Mouse (Mus musculus) midbrain, embryonic 15.5 days (tissue): ENCODE measurements at regions not wholly inside any gene's neighbourhood (a gene's known extent, or its start where the extent isn't known, plus 50 kb on each side); places are given as distances from the start of the nearest gene placed in this dataset.
"Not testable (repeated sequence)": the region's sequence is repeated elsewhere in the genome, so short reads cannot be mapped to it uniquely, and the experiment has no call there.

Experiments used
- ATAC-seq: fragments of 200-750 bp; cut with Nextera tagmentation; replicated peaks from 2 replicates; pipeline ENCODE4 v1.8.0; 2017; ENCODE audit warnings: moderate TSS enrichment
- H3K27ac ChIP-seq: fragments of 300-500 bp; sonication (generic); 2 replicates; pipeline ENCODE4 v1.5.1; 2015; ENCODE audit warnings: mild to moderate bottlenecking, inconsistent platforms
- H3K27me3 ChIP-seq: fragments of 300-500 bp; sonication (generic); replicated peaks from 2 replicates; pipeline ENCODE4 v1.6.1; 2015; ENCODE audit warnings: inconsistent platforms
- H3K36me3 ChIP-seq: fragments of 300-500 bp; sonication (generic); replicated peaks from 2 replicates; pipeline ENCODE4 v1.6.1; 2015; ENCODE audit warnings: inconsistent platforms
- H3K4me1 ChIP-seq: fragments of 300-500 bp; sonication (generic); 2 replicates; pipeline ENCODE4 v1.6.1; 2015; ENCODE audit warnings: inconsistent platforms
- H3K4me2 ChIP-seq: fragments of 300-500 bp; sonication (generic); 2 replicates; pipeline ENCODE4 v1.6.1; 2015; ENCODE audit warnings: inconsistent platforms, mild to moderate bottlenecking, moderate library complexity
- H3K4me3 ChIP-seq: fragments of 300-500 bp; sonication (generic); 2 replicates; pipeline ENCODE4 v1.5.1; 2015; ENCODE audit warnings: mild to moderate bottlenecking, inconsistent platforms
- H3K9ac ChIP-seq: fragments of 300-500 bp; sonication (generic); 2 replicates; pipeline ENCODE4 v1.6.1; 2015; ENCODE audit warnings: mild to moderate bottlenecking, inconsistent platforms
- H3K9me3 ChIP-seq: fragments of 300-500 bp; sonication (generic); 2 replicates; pipeline ENCODE4 v1.6.1; 2016; ENCODE audit warnings: inconsistent platforms
- WGBS: fragments of 180-500 bp; shearing (Covaris S2); methylation state at CpG from one replicate; pipeline ENCODE4 v1.1.7; 2015; ENCODE audit warnings: mixed read lengths; 5-methylcytosine and 5-hydroxymethylcytosine counted together

GRCm38 (mm10) chr5:6590058-6590457 lies 713.9 kb upstream of the Tex47 start:
- H3K27me3 ChIP-seq = no peaks in the 10 kb centered on the region
- H3K4me2 ChIP-seq = no peak overlapping the region
- ATAC-seq = peak; percentile 89
- no peaks in the 10 kb centered on the region for H3K36me3 ChIP-seq
- no peak overlapping the region for H3K27ac ChIP-seq
- H3K9me3 ChIP-seq = no peaks in the 10 kb centered on the region
- 54% methylated on average over 4 of the region's 4 CpGs for whole genome bisulfite sequencing
- H3K4me3 ChIP-seq = no peak overlapping the region
- no peak overlapping the region for H3K9ac ChIP-seq
- H3K4me1 ChIP-seq = no peaks in the 10 kb centered on the region

DNA sequence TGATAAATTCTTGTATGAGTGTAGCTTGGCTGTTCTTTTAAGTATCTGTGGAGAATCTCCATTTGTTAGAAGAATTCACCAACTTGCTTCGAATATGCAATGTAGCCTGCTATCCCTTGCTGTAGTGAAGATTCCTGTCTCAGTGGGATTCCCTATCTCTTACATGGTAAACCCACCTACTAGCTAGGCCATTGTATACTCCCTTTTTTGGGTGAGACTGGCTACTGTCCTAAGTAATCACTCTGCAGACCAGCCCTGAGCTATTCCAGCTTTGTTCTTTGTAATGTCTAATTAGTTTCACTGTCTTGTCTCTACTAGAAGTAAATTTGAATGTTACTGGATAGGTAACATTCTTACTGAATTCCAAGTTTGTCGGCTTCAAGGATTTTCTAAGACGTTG lies 692.8 kb upstream of the Tex47 start:
- WGBS = 78% methylated on average over 3 of the region's 3 CpGs
- not testable (repeated sequence) for ATAC-seq, H3K36me3 ChIP-seq, H3K27me3 ChIP-seq, H3K9me3 ChIP-seq, H3K4me3 ChIP-seq, H3K9ac ChIP-seq, H3K4me2 ChIP-seq, H3K4me1 ChIP-seq, H3K27ac ChIP-seq

- no peaks in the 10 kb centered on the region for H3K4me1 ChIP-seq
- 39% methylated on average over 3 of the region's 3 CpGs for WGBS
- H3K4me3 ChIP-seq = no peak overlapping the region
- no peak for ATAC-seq
- no peaks in the 10 kb centered on the region for H3K9me3 ChIP-seq
- no peak overlapping the region for H3K27ac ChIP-seq
- H3K36me3 ChIP-seq = no peaks in the 10 kb centered on the region
- no peak overlapping the region for H3K4me2 ChIP-seq
- H3K27me3 ChIP-seq = no peaks in the 10 kb centered on the region
- H3K9ac ChIP-seq = no peak overlapping the region
These were observed 659.0 kb upstream of the Tex47 start for GRCm38 (mm10) chr5:6644869-6645268.

DNA sequence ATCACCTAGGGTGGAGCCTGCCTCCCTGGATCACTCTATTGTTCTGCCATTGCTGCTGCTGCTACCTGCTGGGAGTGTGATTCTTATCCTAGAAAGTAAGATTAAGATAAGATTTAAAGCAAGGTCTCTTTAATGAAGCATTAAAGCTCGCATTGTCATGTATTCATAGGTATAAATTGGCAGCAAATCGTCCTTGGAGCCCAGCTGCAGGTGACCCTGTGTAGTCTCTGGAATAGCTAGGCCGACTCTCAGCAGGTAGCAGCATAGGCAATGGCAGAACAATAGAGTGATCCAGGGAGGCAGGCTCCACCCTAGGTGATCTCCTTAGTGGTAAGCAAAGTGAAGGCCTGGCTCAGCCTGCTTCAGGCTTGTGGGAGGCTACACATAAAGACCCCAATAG lies 627.7 kb upstream of the Tex47 start:
- not testable (repeated sequence) for H3K4me1 ChIP-seq, H3K4me3 ChIP-seq, H3K27ac ChIP-seq, H3K4me2 ChIP-seq, H3K9ac ChIP-seq, H3K27me3 ChIP-seq, ATAC-seq, H3K9me3 ChIP-seq, H3K36me3 ChIP-seq
- 43% methylated on average over 3 of the region's 3 CpGs for WGBS

DNA sequence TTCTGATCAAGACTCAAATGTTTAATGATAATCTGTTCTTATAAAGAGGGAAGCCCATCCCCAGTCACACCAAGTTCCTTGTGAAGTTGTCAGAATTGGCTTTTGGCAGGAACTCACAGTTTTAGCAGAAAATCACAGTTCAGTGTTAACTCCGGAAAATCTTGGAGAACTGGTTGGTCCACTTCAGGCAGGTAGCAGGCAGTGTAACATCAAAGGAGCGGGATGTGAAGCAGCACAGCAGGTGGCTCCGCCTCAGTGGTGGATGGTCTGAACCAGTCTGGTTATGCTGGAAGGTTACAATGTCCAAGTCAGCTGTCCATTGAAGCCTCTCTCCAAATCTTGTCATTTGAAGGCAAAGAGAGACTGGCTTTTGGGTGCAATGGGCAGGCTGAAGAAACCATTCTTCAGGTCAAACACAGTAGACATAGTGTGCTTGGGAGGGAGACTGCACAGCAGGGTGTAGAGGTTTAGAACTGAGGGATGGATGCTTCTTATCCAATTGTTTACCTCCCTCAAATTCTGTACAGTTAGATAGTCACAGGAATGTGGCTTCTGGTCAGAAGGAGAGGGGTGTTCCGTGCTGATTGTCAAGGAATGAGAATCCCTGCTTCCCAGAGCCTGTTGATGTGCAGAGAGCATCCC lies 594.1 kb upstream of the Tex47 start:
- no peak for ATAC-seq
- H3K27ac ChIP-seq = no peak overlapping the region

GRCm38 (mm10) chr5:6716179-6716578 lies 587.7 kb upstream of the Tex47 start:
- no peaks in the 10 kb centered on the region for H3K36me3 ChIP-seq
- H3K4me2 ChIP-seq = no peak overlapping the region
- no peak overlapping the region for H3K27ac ChIP-seq
- H3K27me3 ChIP-seq = no peaks in the 10 kb centered on the region
- 72% methylated on average over 1 of the region's 1 CpGs for WGBS
- no peaks in the 10 kb centered on the region for H3K9me3 ChIP-seq
- no peaks in the 10 kb centered on the region for H3K4me1 ChIP-seq
- no peak overlapping the region for H3K9ac ChIP-seq
- no peak overlapping the region for H3K4me3 ChIP-seq
- no peak for ATAC-seq

More for the DNA sequence above, 594.1 kb upstream of the Tex47 start:
- Histone ChIP-seq H3K27me3 (no peaks in the 10 kb centered on the region), H3K36me3 (no peaks in the 10 kb centered on the region), H3K4me1 (no peaks in the 10 kb centered on the region), H3K9ac (no peak overlapping the region), H3K4me3 (no peak overlapping the region), H3K4me2 (no peak overlapping the region), H3K9me3 (no peaks in the 10 kb centered on the region)
- WGBS = 76% methylated on average over 4 of the region's 4 CpGs

DNA sequence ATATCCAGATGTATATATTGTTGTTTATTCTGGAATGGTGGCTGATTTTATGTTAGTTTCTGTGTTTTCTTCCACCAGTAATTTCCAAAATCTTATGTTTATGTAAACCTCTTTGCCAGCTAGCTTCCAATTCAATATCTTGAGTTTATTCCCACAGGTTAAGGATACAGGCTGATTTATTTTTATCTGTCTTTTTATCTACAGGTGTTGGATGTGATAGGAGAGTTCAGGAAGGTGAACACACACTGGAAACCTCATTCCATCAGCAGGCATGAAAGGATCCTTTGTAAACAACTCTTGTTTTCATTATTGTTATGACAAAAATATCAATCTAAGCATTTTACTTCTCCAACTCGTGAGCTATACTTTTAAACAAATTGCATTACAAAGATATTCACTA lies 587.3 kb upstream of the Tex47 start:
- H3K27ac ChIP-seq = no peak overlapping the region
- no peaks in the 10 kb centered on the region for H3K4me1 ChIP-seq
- WGBS = 73% methylated on average over 1 of the region's 1 CpGs
- no peak for ATAC-seq
- H3K4me2 ChIP-seq = no peak overlapping the region
- no peak overlapping the region for H3K4me3 ChIP-seq
- no peaks in the 10 kb centered on the region for H3K36me3 ChIP-seq
- H3K27me3 ChIP-seq = no peaks in the 10 kb centered on the region
- no peaks in the 10 kb centered on the region for H3K9me3 ChIP-seq
- no peak overlapping the region for H3K9ac ChIP-seq
